44 mouse cellular contexts compared by ENCODE assay signal in genomic region chr4:107061560-107061959, GRCm38 (mm10). TPM values are rescaled to one million over a fixed set of nuclear protein-coding genes. Genes with fewer than 3 reads are reported as not detected.
"Had no signal": no experiment of that assay in that cellular context is flagged by ENCODE, and none has a peak within 500 bp of the region (broad histone marks: within the 10 kb centered on the region; RNA-seq: fewer than 3 reads in every experiment).

No protein-coding gene starts in this region.

- ATAC-seq: liver, embryonic 12.5 days; liver, postnatal 0 days; lung, postnatal 0 days; midbrain, embryonic 13.5 days; midbrain, embryonic 15.5 days; midbrain, embryonic 16.5 days had no signal

- H3K27ac ChIP-seq: limb, embryonic 10.5 days; limb, embryonic 12.5 days; limb, embryonic 13.5 days; limb, embryonic 15.5 days; liver, embryonic 12.5 days; liver, embryonic 13.5 days; liver, embryonic 14.5 days; liver, embryonic 15.5 days; lung, embryonic 15.5 days; macrophage; midbrain, embryonic 10.5 days; midbrain, embryonic 12.5 days; midbrain, embryonic 13.5 days; midbrain, embryonic 15.5 days; neural tube, embryonic 12.5 days had no signal

- H3K9ac ChIP-seq: limb, embryonic 12.5 days; limb, embryonic 13.5 days; limb, embryonic 15.5 days; liver, embryonic 12.5 days; liver, embryonic 13.5 days; liver, embryonic 14.5 days; liver, embryonic 15.5 days; liver, postnatal 0 days; lung, embryonic 14.5 days; lung, embryonic 15.5 days; midbrain, embryonic 12.5 days; midbrain, embryonic 13.5 days; midbrain, embryonic 15.5 days; neural tube, embryonic 12.5 days had no signal

- H3K27me3 ChIP-seq: limb, embryonic 12.5 days; limb, embryonic 13.5 days; limb, embryonic 15.5 days; liver, embryonic 12.5 days; liver, embryonic 13.5 days; liver, embryonic 15.5 days; lung, embryonic 15.5 days; midbrain, embryonic 12.5 days; midbrain, embryonic 13.5 days; midbrain, embryonic 15.5 days; neural tube, embryonic 12.5 days had no signal

- H3K9me3 ChIP-seq: limb, embryonic 10.5 days; limb, embryonic 12.5 days; limb, embryonic 13.5 days; limb, embryonic 15.5 days; liver, embryonic 12.5 days; liver, embryonic 13.5 days; liver, embryonic 15.5 days; lung, embryonic 15.5 days; megakaryocyte, embryonic 14.5 days; midbrain, embryonic 10.5 days; midbrain, embryonic 12.5 days; midbrain, embryonic 13.5 days; midbrain, embryonic 15.5 days; neural tube, embryonic 12.5 days had no signal

- H3K4me3 ChIP-seq: limb, embryonic 10.5 days; limb, embryonic 12.5 days; limb, embryonic 13.5 days; limb, embryonic 15.5 days; liver, embryonic 12.5 days; liver, embryonic 13.5 days; liver, embryonic 15.5 days; lung, embryonic 15.5 days; megakaryocyte, embryonic 14.5 days; midbrain, embryonic 10.5 days; midbrain, embryonic 12.5 days; midbrain, embryonic 13.5 days; midbrain, embryonic 15.5 days; myocyte; neural tube, embryonic 12.5 days had no signal

- DNase-seq: left cerebral cortex, postnatal 4 days; liver; liver, embryonic 13.5 days; liver, postnatal 0 days; lung, adult 18-20 months; lung, adult 2 months; lung, embryonic 14.5 days; lung, postnatal 10 days; lung, postnatal 14 days; lung, postnatal 36 days; lung, postnatal 4 days; midbrain, embryonic 14.5 days had no signal

- H3K4me2 ChIP-seq: limb, embryonic 12.5 days; limb, embryonic 13.5 days; limb, embryonic 15.5 days; liver, embryonic 11.5 days; liver, embryonic 12.5 days; liver, embryonic 13.5 days; liver, embryonic 15.5 days; lung, embryonic 14.5 days; lung, embryonic 15.5 days; midbrain, embryonic 11.5 days; midbrain, embryonic 12.5 days; midbrain, embryonic 13.5 days; midbrain, embryonic 15.5 days; neural tube, embryonic 12.5 days had no signal

RNA-seq across cellular contexts. Expression of gene Cdcp2, which starts 35.1 kb away (rescaled TPM):
- total RNA-seq: left cerebral cortex, adult 8-10 months; left cerebral cortex, postnatal 10 days; left cerebral cortex, postnatal 14 days; left cerebral cortex, postnatal 25 days; left cerebral cortex, postnatal 4 days; liver, adult 2 months; megakaryocyte progenitor cell, adult 5-6 weeks; megakaryocyte, adult 5-6 weeks; megakaryocyte-erythroid progenitor cell, adult 5-6 weeks; monocyte, adult 5-6 weeks had no signal
- polyA plus RNA-seq: limb, embryonic 10.5 days; limb, embryonic 11.5 days; limb, embryonic 12.5 days; limb, embryonic 15.5 days; liver, adult 2 months; liver, embryonic 11.5 days; liver, embryonic 12.5 days; liver, embryonic 13.5 days; liver, embryonic 14.5 days; liver, embryonic 15.5 days; liver, embryonic 16.5 days; liver, postnatal 0 days; lung, adult 2 months; lung, embryonic 14.5 days; lung, embryonic 15.5 days; lung, embryonic 16.5 days; macrophage; midbrain, embryonic 13.5 days; midbrain, embryonic 14.5 days; midbrain, embryonic 15.5 days; midbrain, embryonic 16.5 days; myocyte had no signal
